Mouse (Mus musculus): ENCODE results near the gene Aaas.
A peak's percentile ranks its signal among the peaks of the same experiment; 100 is the strongest.

Gene Aaas

DNA sequence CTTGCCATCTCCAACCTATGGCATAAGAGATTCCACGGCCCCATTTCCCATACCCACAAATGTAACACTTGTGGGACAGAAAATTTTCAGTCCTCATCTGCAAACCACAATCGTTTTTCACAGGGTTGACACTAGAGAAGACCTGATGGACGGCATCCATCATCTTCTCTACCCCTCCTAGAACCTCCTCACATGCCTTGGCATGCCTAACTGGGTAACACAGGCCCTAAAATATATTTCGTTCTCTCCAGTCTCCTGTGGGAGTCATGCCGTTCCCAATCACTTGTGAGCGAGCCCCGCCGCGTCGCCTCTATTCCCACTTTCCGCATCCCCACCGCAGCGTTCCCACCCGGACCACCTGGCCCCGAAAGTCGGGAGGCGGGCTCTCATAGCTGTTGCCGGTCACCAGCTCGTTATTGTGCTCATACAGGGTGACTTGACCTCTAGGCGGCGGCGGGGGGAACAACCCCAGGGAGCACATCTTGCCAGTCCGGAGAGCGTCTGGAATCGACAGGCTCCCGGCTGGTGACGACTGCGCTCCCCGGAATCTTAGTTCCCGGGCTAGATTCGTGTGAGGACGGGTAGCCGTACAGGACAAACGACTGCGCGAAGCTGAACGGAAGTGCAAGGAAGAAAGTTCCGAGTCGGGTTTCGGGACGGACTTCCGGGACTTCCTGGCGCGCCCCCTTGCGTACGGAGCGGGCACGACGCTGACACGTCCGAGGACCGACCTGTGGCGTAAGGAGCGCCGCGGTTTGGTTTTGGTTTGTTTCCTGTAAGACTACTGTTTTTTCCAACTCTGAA is at the start of gene Aaas:
TSS of gene Aaas (minus strand) at position 634 of the 804 bp plus-strand sequence.
- peak; percentile 93 for DNase-seq (ENCODE audit: low spot score)

DNA sequence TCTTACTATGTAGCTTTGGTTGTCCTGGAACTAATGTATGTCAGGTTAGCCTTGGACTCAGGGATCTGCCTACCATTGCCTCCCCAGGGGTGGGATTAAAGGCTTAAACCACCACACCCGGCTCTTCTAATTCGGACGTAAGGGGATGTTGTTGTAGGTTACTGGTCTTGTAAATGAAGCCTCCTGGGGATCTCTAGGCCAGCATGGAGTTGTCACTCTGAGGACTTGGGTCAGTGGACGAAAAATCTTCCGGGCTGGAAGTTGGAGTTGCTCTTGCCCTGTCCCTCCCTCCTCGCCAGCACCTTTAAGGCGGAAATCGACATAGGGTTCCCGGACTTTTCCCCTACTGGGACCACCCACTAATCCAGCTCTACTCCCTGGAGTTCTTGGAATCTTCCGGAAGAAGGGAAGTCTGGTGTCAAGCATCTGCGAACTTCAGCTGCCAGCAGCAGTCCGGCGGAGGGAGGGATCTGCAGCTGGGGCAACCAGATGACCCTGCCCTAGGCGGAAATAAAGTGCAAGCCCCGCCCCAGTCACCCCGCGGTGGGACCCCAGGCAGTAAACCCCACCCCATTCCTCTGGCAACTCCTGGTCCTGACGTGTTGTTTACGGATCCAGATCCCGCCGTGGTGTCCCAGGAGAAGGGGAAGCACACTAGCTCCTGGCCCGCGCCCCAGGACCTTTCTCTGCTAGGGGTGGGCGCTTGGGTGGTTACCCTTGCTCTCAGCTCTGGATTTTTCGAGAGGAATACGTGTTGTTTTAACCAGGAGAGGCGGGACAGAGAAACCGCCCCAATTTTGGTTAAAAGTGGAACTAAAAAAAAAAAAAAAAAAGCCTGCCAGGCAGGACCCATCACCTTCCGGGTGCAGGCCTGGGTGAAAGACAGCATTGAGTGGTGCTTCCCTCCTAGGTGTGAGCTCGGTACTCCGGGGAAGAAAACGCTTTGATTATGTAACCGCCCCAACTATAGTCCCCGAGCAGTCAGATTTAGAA is 49.0 kb upstream of the Aaas start:
- peak; percentile 82 for DNase-seq (ENCODE audit: low spot score)

DNA sequence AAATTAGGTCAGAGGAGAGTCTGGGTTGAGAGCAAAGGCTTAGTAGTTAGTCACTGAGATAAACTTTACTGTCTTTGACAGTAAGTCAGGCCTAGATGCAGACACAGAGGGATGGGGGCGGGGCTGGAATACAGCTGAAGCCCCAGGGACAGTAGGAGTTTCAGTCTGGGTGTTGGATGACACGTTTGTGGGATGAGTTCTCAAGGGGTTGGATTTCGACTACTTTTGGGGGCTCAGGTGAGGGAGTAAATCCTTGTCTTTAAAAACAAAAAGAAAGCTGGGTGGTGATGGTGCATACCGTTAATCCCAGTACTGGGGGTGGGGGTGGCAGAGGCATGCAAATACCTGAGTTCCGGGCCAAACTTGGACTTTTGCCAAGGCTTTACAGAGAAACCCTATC is 48.1 kb upstream of the Aaas start:
- no peak for DNase-seq (ENCODE audit: low spot score)

DNA sequence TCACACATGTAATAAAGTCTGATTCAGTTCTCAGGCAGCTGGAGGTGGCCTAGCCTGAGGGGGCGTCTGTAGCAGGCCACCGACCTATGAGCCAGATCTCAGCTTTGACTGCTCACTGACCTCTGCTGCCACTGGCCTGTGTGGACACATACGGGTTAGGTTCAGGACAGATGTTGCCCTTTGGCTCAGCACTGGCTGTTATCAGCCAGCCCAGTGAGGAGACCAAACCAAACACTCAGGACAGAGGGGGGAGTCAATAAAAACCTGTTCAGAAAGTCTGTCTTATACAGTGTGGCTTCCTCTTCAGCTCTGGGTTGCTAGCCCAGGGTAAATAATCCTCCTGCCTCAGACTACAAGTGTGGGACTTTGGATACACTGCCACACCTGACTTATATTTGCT is 44.5 kb upstream of the Aaas start:
- no peak for DNase-seq (ENCODE audit: low spot score)

DNA sequence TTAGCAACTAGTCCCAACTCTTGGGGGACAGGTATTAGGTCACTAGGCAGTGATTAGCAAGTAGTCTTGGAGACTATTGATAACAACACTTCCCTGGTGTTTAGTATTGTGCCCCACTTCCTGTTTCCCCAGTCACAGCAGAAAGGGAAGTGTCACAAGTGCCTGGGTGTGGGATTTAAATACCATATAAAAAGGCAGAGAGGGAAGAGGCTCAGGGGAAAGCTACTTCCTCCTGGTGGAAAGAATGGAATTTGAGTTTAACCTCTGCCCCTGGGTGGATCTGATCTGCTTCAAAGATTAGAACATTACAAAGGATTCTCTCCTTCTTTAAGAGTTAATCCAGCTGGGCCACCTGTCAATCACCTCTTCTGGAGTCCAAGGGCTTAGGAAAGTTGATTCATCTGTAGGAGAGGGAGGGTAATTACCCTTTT is 43.0 kb upstream of the Aaas start:
- DNase-seq (ENCODE audit: low spot score) = no peak

DNA sequence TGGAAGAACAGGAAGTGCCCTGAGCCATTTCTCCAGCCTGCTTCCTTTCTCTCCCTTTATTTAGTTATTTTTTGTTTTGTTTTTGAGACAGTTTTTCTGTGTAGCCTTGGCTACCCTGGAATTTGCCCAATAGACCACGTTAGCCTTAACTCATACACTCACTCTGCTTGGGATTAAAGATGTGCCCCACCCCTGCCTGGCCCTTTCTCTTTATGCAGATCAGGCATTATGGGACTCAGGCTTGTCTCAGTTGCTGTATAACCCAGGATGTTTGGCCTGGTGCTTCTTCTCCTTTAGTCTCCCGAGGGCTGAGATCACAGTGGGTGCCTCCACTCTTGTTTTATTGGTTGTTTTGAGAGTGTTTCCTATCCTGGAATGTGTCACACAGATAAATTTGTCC is 41.9 kb upstream of the Aaas start:
- no peak for DNase-seq (ENCODE audit: low spot score)

DNA sequence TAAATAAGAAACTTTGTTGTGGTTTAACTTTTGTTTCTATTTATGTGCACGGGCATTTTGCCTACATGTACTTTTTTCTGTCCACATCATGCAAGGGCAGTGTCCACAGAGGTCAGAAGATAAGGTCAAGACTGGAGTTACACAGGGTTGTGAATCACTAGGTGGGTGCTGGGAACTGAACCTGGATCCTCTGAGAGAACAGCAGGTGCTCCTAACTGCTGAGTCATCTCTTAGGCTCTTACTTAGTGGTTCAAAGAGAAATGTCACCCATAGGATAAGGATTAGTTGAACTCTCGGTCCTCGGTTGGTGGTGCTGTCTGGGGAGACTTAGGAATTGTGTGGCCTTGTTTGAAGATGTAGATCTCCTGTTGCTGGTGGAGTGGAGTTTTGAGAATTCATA is 38.4 kb upstream of the Aaas start:
- DNase-seq (ENCODE audit: low spot score) = no peak

DNA sequence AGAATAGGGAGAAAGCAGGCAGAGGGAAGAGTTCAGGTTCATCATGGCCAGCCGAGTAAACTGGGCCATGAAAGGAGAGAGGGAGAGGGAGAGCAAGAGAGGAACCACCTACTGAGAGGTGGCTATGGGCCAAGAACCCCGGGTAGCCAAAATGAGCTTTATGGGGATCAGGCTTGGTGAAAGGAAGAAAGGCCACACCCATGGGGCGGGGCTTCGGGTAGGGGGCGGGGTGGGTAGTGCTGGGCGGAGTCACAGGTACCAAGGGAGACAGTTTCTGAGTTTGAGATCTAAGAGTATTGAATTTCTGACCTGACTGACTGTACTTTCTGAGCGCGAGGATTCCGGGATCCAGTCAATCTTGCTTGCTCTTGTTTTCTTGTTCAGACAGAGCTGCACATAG is 36.1 kb upstream of the Aaas start:
- DNase-seq (ENCODE audit: low spot score) = no peak

DNA sequence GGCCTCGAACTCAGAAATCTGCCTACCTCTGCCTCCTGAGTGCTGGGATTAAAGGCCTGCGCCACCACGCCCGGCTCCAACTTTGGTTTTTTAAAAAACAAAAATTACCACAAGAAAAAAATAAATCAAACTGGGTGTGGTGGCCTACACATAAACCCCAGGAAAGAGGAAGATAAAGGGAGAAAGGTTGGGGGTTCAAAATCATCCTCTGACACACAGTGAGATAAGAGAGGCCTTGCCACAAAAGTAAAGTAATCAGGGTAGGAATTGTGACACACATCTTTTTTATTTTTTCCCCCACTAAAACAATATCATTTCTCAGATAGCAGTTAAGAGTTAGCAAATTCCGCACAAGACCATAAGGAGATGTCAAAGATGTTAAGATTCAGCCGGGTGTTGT is 33.1 kb upstream of the Aaas start:
- DNase-seq (ENCODE audit: low spot score) = no peak

DNA sequence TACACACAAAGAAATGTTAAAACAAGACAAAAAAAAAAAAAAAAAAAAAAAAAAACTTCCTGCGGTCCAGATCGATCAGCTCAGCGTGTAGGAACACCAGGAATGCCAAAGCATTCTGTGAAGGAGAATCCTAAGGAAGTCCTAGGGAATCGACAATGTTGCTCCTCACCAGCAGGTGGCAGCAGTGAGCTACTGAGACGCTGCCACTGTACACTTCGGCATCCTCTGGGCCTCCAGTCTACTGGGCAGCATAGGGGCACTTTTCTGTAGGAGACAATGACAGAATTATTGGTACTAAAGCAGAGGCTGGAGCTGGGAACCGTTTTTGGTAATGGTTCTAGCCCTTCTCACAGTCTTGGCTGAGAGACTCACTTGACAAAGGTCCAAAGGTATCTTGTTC is 31.0 kb upstream of the Aaas start:
- DNase-seq (ENCODE audit: low spot score) = peak; percentile 81

DNA sequence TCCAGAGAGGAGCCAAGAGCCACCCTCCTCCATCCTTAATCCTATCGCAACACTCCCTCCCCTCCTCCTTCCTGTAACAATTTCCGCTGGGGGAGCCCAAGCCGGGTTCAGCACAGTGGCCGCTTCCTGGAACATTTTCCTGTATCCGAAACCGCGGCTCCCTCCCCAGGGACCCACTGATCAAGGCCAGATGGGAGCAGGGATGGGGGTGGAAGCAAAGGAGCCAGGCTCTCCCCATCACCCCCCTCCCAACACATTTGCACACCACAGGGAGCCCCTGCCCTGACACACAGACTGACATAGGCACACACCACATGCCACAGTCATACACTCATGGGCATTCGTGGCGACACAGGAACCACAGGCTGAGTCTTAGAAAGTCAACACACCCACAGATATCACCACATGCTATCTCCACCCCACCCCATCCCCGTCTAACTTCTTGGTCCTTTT is 27.3 kb upstream of the Aaas start:
- no peak for DNase-seq (ENCODE audit: low spot score)

DNA sequence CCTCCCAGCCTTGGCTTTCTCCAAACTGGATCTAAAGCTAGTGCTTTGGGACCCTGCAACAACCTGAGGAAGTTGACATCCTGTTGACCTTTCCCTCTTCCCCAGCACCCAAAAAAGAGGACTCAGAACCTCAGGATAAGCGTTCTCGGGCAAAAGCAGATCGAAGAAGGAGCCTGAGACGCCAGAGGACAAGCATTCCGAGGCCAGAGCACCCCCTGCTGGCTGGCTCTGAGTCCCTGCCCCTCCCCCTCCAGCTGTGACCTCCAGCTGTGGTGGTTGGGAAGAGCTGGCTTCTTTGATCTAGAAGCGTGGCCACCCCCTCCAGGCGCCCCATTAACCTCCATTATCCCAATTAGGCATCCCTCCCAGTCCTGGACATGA is 26.6 kb upstream of the Aaas start:
- DNase-seq (ENCODE audit: low spot score) = peak; percentile 84

DNA sequence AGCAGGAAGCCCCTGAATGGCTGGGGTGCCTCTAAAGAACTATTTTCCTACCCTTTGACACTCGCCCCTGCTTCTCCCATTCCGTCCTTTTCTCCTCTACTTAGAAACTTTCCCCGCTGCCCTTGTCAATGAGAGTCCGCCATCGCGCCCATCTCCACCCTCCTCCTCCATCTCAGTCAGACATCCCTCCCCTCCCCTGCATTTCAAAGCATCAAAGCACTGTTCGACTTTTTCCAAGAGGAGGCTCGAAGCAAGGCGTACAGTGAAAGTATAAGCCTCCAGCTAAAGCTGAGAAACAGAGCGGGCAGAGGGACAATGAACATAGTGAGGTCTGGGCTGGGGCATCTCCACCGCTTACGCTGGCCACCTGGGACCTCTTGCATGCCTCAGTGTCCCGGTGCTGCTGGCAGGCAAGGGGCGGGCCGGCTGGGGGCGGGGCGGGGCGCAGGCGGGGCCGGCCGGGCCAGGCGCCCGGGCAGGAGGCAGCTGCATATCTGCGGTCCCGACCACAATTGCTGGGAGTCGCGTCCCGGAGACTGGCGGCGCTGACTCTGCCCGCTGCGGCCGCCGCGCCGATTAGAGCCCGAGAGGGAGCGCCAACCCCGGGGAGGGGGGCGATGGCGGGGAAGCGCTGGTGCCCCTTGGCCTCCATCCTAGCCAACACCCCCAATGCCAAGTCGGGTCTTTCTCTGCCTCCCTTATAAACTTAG is 26.0 kb upstream of the Aaas start:
- DNase-seq (ENCODE audit: low spot score) = no peak

DNA sequence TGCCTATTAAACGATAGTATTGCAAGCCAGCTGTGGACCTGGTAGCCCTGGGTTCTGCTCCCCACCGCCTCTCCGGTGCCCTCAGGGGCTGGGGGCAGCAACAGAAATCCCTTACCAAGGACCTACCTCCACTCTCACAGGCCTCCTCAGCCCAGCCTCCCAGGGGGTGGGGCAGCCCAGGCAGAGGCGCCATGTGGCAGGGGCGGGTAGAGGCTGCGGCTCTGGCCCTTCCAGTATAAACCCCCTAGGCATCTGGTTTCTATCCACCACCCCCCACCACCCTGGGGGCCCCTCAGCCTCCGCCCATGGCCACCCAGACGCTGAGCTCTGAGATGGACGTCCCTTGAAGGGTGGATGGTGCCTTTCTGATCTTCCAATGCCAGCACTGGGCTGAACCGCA is 20.2 kb upstream of the Aaas start:
- no peak for DNase-seq (ENCODE audit: low spot score)

DNA sequence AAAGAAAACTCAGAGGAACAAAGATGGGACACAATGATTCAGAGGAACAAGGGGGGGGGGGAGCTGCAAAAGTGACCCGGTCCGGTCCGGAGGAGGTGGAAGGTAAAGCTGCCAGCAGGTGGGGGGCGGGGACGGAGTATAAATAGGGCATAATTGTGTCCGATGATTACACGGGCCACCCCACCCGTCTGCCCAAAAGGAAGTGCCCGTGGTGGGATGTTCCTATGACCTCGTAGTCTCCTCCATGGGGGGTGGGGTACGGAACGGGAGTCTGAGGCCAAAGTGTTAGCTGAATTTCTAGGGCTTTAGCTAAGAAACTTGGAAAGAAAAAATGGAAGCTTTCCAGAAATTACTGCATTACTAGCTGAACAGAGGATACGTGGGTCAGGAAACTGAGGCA is 19.4 kb upstream of the Aaas start:
- DNase-seq (ENCODE audit: low spot score) = no peak

DNA sequence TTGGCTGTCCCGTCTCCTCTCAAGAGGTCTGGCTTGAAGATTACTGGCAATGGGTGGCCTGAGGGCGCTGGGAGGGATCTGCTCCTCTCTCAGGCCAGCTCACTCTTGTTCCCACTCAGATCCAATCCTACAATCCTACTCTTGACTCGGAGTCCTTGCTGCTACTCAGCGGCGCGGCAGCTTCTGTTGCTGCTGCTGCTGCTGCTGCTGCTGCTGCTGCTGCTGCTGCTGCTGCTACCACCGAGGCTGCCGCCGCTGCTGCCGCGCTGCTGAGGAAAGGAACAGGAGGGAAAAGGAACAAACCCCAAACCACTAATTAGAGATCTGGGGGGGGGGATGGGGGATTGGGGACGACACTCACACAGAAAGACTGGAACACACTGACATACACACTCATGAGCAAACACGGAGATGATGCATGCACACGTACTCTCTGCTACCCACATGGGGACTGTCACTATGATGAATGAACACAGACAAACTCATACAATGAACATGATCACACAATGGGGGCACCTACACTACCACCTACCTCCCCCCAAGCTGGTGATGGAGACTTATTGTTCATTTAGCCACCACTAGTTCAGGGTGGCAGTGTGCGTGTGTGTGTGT is 16.3 kb upstream of the Aaas start, which contains the start of gene Sp7:
TSS of gene Sp7 (minus strand) at position 450 of the 612 bp plus-strand sequence.
- no peak for DNase-seq (ENCODE audit: low spot score)

DNA sequence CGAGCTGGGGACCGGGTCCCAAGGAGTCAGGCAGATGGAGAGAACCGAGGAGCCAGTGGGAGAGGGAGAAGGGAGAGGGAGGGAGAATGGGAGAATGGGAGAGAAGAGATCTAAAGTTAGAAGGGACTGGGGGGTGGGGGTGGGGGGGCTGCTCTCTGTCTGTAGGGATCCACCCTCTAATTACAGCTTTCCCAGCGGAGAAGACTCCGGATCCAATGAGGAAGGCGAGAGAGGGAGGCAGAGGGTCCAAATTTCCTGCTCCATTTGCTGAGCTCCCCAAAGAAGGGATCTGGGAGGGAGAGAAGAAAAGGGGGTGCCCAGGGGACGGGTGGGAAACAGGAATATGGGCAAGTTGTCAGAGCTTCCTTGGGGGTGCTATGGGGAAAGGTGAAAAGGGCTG is 15.7 kb upstream of the Aaas start:
- no peak for DNase-seq (ENCODE audit: low spot score)

DNA sequence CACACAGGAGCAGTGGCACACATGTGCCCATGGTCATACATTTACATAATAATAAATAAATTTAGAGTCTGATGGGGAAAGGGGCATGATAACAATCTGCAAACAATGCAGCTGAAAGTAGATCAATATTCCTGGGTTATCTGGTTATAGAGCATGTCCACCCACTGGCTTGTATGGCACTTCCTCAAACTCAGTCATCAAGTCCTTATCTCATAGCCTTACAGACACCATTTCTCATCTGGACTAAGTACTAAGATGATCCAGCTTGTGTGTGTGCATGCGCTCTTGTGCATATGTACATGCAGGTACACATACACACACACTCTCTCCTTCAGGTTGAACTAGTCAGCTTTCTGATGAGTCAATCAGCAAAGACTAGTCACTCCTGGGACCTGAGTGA is 14.1 kb upstream of the Aaas start:
- DNase-seq (ENCODE audit: low spot score) = no peak

DNA sequence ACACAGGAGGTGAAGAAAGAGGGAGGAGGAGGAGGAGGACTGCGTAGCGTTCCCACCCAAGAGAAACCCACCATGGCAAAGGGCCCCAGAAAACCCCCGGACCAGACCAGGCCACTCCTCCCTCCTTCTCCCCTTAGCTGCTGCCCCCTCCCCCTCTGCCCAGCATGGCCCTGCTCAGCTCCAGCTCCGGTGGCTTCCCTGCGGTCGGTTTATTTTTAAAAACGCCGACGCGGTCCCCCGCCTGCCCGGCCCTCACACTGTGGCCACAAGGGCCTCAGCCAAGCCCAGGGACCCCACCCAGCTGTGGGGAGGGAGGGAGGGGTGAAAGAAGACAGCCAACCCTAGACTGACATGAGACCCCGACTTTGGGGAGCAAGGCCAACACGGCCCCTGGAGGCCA is 12.1 kb upstream of the Aaas start:
- DNase-seq (ENCODE audit: low spot score) = no peak

DNA sequence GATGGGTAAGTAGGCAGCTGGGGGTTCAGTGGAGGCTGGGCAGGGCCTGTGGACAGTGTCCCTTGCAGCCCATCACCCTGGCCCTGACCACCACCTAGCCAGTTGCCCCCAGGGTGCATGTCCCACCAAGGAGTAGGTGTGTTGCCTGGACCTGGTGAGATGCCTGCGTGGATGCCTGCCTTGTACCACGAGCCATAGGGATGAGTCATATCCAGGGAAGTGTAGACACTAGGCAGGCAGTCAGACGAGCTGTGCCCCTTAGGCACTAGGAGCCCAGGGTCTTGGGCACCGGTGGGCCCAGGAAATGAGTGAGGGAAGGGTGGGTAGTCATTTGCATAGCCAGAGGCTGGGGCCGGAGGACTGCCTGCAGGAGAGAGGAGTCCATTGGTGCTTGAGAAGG is 8.3 kb upstream of the Aaas start:
- DNase-seq (ENCODE audit: low spot score) = no peak

DNA sequence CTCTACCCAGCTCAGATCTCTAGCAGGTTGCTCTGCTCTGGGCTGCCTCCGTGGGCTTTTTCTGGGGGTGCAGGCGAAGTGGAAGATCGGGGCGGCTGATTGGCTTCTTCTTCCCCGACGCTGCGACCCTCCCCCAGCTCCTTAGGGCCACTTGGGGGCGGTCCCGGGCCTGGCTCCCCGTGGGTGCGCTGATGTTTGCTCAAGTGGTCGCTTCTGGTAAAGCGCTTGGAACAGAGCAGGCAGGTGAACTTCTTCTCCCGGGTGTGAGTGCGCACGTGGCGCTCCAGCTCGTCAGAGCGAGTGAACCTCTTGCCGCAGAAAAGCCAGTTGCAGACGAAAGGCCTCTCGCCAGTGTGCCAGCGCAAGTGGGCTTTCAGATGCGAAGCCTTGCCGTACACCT is 7.6 kb upstream of the Aaas start:
- no peak for DNase-seq (ENCODE audit: low spot score)
